Mouse (Mus musculus) T-helper 1 cell (primary cell): Measurements from ENCODE around the gene Shisa5.

Experiments
- in situ Hi-C: fragments of 300-600 bp; cut with MboI, MseI; formaldehyde crosslinking; loops from one replicate; pipeline ENCODE4 v1.15.1; 2025; ENCODE audit warnings: high pct_unique_total_duplicates

Gene Shisa5

DNA sequence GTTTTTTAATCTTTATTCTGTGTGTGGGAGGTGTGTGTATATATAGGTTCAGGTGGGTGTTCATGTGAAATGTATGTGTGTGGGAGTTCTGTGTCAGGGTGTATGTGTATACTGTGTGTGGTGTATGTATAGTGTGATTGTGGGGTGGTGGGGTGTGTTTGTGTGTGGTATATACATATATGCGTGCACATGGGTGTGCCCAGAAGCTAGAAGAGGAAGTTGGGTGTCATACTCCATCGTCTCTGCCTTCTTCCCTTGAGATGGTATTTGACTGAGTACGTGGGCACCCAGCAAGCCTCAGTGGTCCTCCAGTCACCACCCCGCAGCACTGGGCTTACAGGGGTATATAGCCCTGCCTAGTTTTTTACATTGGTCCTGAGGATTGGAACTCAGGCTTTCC is 16.9 kb upstream of the Shisa5 start:
- in situ Hi-C loops = no loop called here

DNA sequence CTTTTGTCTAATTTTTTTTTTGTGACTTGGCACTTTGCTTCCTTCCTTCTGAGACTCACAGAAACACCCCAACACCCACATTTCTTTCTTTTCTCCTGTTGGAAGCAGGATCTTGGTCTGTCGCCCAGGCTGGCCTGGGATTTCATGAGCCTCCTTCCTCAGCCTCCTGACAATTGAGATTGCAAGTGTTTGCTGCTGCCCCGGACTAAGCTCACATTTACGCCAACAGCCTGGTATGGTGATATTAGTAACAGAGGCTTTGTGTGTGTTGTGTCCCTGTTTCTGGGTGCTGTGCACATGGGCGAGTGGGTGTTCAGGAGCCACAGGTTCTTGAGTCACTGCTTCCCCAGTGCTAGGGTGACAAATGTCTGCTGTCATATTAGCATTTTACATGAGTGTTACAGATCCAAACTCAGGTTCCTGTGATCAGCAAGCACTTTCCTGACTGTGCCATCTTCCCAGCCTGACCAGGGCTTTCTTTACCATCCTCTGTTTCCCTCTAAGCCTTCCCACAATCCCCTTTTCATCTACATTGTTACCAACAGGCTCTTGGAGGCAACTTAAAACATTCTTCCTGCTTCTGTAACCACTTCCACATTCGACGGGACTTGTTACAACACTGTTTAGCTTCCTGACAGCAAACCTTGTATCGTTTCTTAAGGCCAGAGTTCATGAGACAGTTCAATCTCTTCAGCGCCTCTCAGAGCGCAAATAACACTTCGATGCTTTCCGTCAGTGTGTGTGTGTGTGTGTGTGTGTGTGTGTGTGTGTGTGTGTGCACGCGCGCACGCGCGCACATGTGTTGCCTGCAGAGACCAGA is 15.3 kb upstream of the Shisa5 start:
- in situ Hi-C loops = no loop called here

DNA sequence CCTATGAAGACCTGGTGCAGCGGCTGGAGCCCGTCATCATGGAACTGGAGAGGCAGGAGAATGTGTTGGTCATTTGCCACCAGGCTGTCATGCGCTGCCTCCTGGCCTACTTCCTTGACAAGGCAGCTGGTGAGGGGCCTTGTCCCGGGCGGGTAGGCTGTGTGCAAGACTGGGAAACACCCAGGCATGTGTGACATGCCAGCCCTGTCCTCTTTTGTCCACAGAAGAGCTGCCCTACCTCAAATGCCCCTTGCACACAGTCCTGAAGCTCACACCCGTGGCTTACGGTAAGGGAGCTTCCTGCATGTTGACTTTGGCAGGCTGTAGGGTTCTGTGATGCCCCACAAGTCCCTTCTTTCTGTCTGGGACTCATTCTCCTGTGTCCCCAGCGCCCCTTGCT is 10.8 kb upstream of the Shisa5 start:
- in situ Hi-C loops = no loop called here

DNA sequence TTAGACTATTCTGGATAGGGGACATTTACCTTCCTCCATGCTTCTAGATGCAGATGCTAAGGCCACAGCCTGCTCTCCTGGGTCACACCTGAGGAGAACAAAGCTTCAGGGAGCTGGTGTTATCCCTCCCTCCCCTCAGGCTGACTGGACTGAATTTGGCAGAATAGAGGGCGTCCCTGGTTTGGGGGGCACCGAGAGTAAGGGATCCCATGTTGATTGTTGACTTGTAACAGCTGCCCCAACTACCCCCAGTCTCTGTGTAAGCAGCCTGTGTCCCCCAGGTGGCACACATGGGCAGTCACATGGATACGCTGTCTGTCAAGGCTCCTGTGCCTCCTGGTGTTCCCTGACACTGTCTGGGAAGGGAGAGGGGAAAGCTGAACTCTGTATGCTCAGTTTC is 9.9 kb upstream of the Shisa5 start:
- in situ Hi-C loops = no loop called here

DNA sequence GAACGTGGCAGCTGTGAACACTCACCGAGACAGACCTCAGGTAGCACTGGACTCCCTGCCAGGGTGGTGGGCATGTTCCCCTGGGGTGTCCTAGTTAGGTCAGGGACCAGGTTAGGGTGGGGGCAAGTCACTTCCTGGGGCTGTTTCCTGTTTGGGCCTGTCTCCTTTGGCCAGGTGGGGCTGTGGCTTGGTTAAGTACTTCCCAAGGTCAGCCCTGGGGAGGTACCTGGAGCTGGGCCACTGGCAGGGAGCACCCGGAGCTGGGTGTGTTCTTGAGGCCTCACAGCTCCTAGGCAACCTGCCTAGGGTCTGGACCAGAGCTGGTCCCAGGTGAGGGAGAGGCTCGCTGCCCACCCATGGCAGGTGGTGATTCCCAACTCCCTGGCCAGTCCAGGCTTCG is 9.4 kb upstream of the Shisa5 start:
- in situ Hi-C loops = no loop called here

DNA sequence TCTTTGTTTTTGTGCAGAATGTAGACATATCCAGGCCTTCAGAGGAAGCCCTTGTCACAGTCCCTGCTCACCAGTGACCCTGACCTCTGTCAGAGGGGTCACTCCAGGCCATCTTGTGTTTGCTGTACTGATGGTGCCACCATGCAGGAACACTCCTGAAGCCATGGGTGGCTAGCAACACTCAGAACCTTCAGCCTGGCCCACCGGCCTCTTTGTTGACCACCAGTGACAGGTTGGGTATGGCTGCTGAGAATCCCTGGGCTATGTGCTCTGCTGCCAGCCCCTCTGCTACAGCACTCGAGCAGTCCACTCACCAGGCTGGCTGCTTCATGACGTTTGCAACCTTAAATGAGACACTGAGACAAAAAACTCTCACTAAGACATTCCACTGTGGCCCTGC is 8.1 kb upstream of the Shisa5 start:
- in situ Hi-C loops = no loop called here

DNA sequence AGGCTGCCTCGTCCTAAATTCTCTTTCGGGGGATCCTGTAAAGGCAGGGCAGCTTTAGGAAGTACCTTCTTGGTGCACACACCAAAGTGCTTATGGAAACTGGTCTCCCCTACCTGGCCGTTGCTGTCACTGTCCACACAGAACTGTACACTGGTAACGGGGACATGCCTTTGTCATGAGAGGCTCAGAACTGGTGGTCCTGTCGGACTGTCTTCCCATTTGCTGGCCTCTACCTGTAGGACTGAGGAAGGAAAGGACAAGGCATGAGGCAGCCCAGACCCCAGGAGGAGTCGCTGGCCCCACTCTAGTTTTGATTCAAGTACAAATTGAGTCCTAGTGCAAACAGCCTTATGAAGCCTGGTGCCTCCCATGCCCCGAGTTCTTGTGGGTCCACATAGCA is 7.4 kb upstream of the Shisa5 start:
- in situ Hi-C loops = no loop called here

DNA sequence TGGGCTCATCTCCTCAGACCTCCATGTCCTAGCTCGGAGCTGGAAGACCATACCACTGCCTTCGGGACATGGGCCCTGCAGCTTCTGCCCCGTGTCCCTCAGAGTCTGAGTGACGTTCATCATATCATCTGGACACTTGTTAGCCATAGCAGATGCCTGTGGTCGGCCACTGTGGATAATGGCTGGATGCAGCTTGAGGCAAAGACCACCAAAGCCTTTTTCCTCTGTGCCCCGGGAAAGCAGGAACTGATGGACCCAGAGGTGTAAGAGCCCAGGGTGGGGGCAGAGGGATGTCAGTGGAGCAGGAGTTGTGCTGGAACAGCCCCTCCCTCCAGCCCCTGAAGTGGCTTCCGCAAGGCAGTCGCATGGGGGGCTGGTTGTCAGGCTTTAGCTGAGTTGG is 6.7 kb upstream of the Shisa5 start:
- in situ Hi-C loops = no loop called here

DNA sequence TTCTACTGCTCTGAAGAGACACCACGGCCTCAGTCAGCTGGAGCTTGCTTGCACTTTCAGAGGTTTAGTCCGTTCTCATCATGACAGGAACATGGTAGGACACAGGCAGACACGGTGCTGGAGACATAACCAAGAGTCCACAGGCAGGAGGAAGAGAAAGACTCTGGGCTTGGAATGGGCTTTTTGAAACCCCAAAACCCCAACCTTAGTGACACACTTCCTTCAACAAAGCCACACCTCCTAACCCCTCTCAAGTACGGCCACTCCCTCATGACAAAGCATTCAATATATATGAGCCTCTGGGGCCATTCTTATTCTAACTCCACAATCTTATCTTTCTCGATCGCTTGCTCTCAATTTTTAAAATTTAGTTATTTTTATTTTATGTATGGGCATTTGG is 5.9 kb upstream of the Shisa5 start:
- in situ Hi-C loops = no loop called here

DNA sequence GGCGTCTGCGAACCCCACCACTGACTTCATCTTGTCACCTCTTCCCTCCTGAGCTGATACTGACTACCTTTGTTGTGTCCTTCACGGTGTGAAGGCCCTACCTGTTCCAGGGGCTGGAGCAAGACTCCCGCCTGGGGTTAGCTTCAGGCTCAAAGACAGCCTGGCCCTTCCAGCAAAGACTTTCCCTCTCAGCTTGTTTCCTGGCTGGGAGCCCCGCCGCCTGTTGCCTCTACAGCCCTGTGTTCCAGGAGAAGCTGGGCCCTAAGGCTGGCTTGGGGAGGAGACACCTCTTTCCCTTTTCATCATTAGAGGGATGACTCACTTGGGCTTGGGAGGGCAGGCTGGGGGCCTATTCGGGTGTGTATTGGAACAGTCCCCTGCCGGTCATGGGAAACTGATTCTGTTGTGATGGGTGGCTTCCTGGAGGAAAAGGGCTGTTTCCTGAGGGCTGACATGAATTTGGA is 568 bp downstream of the Shisa5 start:
- in situ Hi-C loops = no loop called here

DNA sequence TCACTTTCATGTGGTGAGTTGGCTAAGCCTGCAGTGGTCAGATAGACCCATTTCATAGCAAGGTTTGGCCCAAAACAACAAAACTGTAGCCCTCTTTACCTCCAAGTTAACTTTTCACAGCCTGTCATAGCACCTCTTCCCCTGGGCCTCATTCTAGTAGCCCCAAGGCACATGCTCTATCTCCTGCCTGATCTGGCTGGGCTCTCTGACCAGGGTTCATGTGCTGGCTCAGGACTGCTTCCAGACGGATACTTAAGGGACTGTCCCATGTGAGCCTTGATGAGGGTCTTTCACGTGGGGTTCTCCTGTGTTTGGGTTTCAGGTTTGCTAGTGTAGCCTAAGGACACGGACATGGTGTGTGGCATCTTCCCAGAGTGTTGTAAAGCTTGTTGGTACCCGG is 1.3 kb downstream of the Shisa5 start:
- in situ Hi-C loops = no loop called here

DNA sequence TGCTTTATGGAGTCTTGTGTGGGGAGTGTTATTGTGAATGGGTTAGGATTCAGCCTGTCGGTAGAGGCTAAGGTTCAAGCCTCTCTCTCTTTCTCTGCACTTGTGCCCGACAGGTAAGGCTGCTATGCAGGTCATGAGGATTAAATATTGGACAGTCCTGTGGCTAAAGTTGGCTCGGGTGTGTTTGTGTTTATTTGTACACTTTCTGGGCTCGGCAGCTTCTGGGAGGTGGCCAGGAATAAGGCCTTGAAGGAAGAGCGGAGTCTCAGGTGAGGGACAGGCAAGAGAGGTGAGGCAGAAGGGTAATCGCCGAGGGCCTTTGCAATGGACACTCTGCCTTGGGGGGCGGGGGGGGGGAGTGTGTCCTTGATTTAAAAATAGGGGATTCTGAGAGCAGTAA is 1.9 kb downstream of the Shisa5 start:
- in situ Hi-C loops = no loop called here

DNA sequence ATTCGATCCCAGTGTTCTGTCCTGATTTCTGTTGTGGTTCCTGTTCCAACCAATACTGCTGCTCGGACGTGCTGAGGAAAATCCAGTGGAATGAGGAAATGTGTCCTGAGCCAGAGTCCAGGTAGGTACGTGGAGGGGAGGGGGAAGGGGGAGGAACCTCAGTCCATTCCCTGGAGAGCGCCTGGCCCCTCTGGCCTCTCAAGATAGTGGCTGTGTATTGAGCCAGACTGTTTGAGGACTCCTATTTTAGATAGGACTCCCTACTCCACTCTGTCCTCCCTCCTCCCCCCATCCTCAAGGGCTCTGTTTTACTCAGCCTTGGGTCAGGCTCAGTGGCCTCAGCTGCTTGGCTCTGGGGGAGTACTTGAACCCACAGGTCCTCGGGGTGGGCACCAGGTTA is 2.5 kb downstream of the Shisa5 start:
- in situ Hi-C loops = no loop called here

DNA sequence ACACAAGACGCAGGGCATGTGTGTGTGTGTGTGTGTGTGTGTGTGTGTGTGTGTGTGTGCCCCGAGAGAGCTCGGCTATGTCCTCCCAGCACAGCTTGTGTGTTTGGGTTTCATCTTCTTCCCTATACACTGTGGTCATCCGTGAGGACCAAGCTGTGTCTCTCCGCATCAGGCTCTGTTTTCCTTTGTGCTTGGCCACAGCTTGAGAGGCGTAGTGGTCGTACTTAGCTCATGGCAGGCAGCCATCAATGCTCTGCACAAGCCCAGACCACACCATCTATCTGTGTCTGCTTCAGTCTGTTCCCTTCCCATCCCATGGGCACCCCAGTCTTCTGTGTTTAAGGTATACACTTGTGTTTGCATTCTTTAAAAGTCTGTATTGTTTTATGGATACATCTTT is 3.0 kb downstream of the Shisa5 start:
- in situ Hi-C loops = no loop called here

DNA sequence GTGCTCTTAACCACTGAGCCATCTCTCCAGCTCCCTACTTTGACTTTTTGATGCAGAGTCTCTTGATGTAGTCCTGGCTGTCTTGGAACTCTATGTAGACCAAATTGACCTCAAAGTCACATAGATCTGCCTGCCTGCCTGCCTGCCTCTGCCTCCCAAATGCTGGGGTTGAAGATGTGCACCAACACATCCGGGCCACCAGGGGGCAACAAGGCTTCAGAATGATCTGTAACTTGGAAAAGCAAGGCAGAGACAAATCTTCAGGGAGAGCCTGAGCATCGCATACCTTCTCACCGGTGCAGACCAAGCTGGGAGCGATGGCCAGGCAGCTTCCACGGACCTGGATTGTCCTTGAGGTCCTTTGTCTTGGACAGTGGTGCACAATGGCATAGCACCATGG is 7.9 kb downstream of the Shisa5 start:
- in situ Hi-C loops = no loop called here

DNA sequence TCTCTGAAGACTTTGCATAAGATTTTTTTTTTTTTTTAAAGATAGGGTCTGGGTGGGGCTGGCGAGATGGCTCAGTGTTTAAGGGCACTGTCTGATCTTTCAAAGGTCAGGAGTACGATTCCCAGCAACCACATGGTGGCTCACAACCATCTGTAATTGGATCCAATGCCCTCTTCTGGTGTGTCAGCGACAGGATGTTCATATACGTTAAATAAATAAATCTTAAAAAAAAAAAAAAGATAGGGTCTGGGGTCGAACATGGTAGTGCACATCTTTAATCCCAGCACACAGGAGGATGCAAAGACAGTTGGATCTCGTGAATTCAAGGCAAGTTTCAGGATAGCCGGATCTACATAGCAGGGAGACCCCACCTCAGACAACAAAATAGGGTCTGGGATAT is 11.0 kb downstream of the Shisa5 start:
- in situ Hi-C loops = no loop called here

DNA sequence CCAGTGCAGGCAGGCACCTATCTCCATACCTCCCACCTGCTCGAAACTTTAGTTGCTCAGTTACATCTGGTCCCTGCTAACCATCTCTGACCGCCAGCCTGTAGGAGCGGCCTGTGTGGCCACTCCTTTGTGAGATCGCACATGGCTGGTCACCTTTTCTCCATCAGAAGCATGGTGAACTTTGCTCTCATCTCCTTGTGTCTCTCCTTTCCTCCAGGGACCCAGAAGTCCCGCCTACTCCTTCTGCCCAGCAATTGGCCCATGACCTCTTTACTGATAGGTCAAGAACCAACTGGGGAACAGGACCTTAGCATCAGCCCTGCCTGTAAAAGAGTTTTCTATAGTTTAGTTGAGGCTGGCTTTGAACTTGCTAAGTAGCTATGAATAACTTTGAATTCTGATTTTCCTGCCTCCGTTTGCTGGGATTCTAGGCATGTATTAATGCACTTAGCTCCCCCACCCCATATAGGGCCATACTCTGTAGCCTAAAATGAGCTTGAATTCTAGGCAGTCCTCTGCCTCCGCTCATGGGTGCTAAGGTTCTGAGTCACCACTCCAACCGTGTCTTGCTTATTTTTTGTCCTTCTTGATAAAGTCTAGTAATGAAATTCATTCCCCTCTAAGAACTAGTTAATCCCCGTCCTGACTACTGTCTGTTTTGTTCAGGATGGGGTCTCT is 11.8 kb downstream of the Shisa5 start:
- in situ Hi-C loops = loop anchor here (25.0 kb wide), 2 partner anchors 713 to 1713 kb away; partner anchors contain the start of genes 6430571L13Rik, Gpx1, Hemk1 and Usp4

DNA sequence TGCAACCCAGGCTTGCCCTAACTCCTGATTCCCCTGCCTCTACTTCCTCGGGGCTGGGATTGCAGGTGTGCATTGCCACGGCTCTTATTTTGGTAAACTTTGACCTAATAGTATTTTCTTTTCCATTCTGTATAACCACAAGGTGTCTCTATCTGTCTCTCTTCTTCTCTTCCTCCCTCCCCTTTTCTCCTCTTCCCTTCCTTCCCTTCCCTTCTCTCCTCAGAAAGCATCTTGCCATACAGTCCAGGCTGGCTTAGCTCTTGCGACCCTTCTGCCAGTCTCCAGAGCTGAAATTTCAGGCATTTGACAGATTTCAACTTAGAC is 12.3 kb downstream of the Shisa5 start:
- in situ Hi-C loops = loop anchor here (25.0 kb wide), 2 partner anchors 713 to 1713 kb away; partner anchors contain the start of genes 6430571L13Rik, Gpx1, Hemk1 and Usp4

DNA sequence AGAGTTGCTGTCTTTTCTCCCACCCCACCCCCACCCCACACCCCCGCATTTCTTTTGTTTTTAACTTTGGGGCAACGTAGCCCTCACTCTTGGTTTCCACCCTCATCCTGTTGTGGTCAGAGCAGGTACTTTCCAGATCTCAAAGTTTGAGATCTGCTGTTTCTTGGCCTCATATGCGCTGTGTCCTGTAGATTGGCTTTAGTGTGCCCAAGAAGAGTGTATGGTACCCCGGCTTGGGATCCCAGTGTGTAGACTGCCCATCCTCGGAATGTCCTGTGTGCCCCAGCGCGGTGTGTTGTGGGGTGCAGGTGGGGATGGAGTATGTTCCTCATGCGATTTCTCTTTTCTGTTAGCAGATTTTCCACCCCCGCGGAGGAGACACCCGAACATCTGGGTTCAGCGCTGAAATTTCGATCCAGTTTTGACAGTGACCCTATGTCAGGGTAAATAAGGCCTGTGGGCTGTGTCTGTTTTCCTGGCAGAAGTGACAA is 12.7 kb downstream of the Shisa5 start:
- in situ Hi-C loops = loop anchor here (25.0 kb wide), 2 partner anchors 714 to 1714 kb away; partner anchors contain the start of genes 6430571L13Rik, Gpx1, Hemk1 and Usp4

DNA sequence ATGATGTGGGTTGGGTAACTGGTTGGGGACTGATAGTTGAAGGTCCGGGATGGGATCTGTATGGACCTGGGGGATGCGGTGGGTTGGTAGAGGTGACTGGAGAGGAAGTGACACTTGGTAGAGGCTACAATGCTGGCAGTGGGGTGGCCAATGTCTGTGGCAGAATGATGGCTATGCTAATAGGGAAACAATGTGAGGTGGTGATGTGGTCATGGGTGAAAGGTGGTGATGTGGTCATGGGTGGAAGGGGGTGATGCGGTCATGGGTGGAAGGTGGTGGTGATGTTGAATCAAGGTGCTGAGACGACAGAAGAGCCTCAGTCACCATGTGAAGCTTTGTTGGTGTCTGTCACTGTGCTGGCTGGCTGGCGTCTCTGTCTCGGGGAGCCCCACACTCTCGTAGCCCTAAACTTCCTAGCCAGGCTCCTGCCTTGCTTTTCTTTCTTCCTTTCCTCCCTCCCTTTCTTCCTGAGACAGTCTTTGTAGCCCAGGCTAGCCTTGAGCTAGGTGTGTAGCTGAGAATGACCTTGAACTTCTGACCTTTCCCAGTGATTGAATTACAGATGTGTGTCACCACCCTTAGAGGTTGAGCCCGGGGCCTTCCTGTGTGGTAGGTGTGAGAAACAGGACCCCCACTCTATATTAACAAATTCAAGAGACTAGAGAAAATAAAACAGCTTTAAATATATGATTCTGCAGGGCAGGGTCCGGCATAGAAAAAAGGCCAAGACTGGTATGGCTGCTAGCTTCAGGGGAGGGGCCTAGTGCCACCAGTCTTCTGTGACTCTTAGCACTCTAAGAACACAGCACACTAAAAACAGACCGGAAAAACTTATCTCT is 13.5 kb downstream of the Shisa5 start:
- in situ Hi-C loops = loop anchor here (25.0 kb wide), 2 partner anchors 715 to 1715 kb away; partner anchors contain the start of genes 6430571L13Rik, Gpx1, Hemk1 and Usp4

DNA sequence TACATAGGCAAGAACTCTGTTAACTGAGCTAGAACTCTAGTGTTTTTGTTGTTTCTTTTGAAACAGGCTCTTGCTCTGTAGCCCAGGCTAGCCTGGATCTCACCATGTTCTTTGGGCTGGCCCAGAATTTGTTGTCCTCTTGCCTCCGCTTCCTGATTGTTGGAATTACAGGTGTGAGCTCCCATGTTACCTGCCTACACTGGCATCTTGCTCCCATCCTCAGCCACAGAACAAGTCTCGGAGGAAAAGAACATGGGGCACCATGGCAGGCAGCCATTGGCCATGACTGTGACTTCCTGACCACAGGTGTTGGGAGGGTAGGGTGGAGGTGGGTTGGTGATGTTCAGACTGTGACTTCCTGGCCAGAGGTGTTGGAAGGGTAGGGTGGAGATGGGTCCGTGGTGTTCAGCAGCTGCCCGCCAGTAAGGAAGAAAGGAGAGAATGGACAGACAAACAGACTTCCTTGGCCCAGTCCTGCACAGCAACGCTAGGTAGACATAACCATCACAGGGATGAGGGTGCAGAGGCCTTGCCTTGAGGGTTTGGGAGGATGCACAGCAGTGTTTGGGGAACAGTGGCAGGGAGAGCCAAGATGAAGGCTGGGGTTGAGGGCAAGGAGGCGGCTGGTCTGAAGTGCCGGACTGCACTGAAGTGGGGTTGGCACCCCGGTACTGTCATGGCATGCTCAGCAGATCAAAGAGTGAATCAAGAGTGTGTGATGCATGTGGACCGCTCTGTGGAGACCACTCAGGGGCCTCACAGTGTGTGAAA is 14.3 kb downstream of the Shisa5 start:
- in situ Hi-C loops = loop anchor here (25.0 kb wide), 2 partner anchors 715 to 1715 kb away; partner anchors contain the start of genes 6430571L13Rik, Gpx1, Hemk1 and Usp4
